Mouse (Mus musculus): ENCODE data around the gene Psme4. TPM values are rescaled to one million over a fixed set of nuclear protein-coding genes. Genes with fewer than 3 reads are reported as not detected.

Gene Psme4
- polyA plus RNA-seq, 1 experiment: 19.7 TPM

DNA sequence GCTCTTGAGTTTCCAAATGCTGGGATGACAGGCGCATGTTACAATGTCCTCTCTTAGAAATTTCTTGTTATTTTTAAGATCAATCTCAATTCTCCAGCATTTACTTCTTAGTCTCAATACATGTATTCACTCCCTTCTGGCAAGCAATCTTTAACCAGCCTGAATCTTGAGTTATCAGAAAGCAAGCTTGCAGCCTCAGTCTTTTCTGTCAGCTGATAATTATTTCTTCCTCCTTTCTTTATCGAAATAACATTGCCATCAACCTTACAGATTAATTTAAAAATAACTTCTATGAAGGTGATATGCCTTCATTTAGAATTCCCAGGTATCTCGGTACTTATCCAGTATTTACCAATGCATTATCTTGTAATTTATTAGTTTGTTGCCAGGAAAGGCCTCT lies 709 bp upstream of the Psme4 start:
- Histone ChIP-seq H3K27ac (ENCODE audit: insufficient read depth, low read depth, low read length) (no peak overlapping the region), H3K4me1 (ENCODE audit: control insufficient read depth, insufficient read depth, low read length) (peaks cover 9% of the 10 kb centered on the region), H3K36me3 (ENCODE audit: control insufficient read depth, insufficient read depth, low read length) (no peaks in the 10 kb centered on the region), H3K4me3 (ENCODE audit: insufficient read depth, low read depth, low read length) (no peak overlapping the region), H3K27me3 (replicated peaks; ENCODE audit: control insufficient read depth, insufficient read depth, low read length) (no peaks in the 10 kb centered on the region)
- no peak for DNase-seq
- WGBS: 73% methylated on average over 3 of the region's 3 CpGs
- TF ChIP-seq POLR2A (IDR thresholded peaks at IDR 0.05; ENCODE audit: low read depth, low read length): no peak
- no peak for TF ChIP-seq CTCF (conservative IDR thresholded peaks at IDR 0.05; ENCODE audit: insufficient read depth, insufficient read length, low read depth, low read length)

DNA sequence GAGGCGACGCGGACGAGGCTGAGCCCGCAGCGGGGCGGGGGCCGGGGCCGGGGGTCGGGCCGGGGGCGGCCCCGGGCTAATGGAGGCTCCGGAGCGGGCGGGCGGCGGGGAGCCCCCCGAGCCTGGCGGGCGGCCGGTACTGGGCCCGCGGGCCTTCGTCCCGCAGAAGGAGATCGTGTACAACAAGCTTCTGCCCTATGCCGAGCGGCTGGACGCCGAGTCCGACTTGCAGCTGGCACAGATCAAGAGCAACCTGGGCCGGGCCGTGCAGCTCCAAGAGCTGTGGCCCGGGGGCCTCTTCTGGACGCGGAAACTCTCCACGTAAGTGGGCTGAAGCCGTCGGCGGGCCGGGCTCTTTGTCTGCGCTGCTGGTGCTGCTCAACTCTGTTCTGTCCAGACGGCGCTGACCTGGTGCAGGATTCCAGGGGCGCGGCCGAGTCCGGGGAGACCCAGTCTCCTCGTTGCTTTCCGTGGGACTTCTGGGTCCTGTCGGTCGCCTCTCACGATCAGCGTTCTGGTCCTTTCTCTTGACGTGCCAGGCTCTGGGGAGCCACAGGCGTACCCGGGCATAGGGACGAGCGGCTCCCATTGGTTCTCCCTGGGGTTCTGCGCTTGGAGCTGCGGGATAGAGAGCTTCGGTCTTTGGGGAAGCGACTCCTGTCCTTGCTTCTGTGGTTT lies 517 bp downstream of the Psme4 start:
- DNase-seq: peak; percentile 63
- Histone ChIP-seq H3K27ac (ENCODE audit: insufficient read depth, low read depth, low read length) (peak overlapping the region; percentile 53), H3K4me1 (ENCODE audit: control insufficient read depth, insufficient read depth, low read length) (peaks cover 9% of the 10 kb centered on the region), H3K4me3 (ENCODE audit: insufficient read depth, low read depth, low read length) (peak overlapping the region; percentile 64), H3K36me3 (ENCODE audit: control insufficient read depth, insufficient read depth, low read length) (no peaks in the 10 kb centered on the region), H3K27me3 (replicated peaks; ENCODE audit: control insufficient read depth, insufficient read depth, low read length) (no peaks in the 10 kb centered on the region)
- TF ChIP-seq CTCF (conservative IDR thresholded peaks at IDR 0.05; ENCODE audit: insufficient read depth, insufficient read length, low read depth, low read length) (no peak), POLR2A (IDR thresholded peaks at IDR 0.05; ENCODE audit: low read depth, low read length) (no peak)
- under 1% methylated on average over 56 of the region's 64 CpGs for WGBS

GRCm38 (mm10) chr11:30772777-30773417 lies 1.4 kb downstream of the Psme4 start:
- H3K36me3 ChIP-seq (ENCODE audit: control insufficient read depth, insufficient read depth, low read length): no peaks in the 10 kb centered on the region
- peak overlapping the region; percentile 64 for H3K4me3 ChIP-seq (ENCODE audit: insufficient read depth, low read depth, low read length)
- DNase-seq: peak; percentile 33
- H3K27me3 ChIP-seq (replicated peaks; ENCODE audit: control insufficient read depth, insufficient read depth, low read length): no peaks in the 10 kb centered on the region
- no peak for TF ChIP-seq CTCF (conservative IDR thresholded peaks at IDR 0.05; ENCODE audit: insufficient read depth, insufficient read length, low read depth, low read length)
- TF ChIP-seq POLR2A (IDR thresholded peaks at IDR 0.05; ENCODE audit: low read depth, low read length): no peak
- 4% methylated on average over 21 of the region's 21 CpGs for WGBS
- peaks cover 9% of the 10 kb centered on the region for H3K4me1 ChIP-seq (ENCODE audit: control insufficient read depth, insufficient read depth, low read length)
- peak overlapping the region; percentile 53 for H3K27ac ChIP-seq (ENCODE audit: insufficient read depth, low read depth, low read length)

DNA sequence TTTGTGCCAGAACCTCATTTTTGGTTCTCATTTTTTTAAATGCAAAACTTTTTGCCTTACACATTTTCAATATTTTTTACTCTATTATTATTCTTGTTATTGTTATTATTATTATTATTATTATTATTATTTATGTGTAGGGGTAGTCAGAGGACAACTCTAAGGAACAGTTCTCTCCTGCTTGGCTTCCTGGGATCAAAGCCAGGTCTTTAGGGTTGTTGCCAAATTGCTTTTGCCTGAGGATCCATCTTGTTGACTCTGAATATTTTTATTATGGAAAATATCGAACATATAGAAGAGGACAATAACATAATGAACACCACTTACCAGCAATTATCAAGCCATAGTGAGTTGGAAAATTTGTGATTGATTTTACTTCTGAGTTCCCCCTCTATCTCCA lies 3.1 kb downstream of the Psme4 start:
- DNase-seq: peak; percentile 43
- TF ChIP-seq CTCF (conservative IDR thresholded peaks at IDR 0.05; ENCODE audit: insufficient read depth, insufficient read length, low read depth, low read length): no peak
- TF ChIP-seq POLR2A (IDR thresholded peaks at IDR 0.05; ENCODE audit: low read depth, low read length): no peak
- peaks cover 13% of the 10 kb centered on the region for H3K4me1 ChIP-seq (ENCODE audit: control insufficient read depth, insufficient read depth, low read length)
- 30% methylated on average over 1 of the region's 1 CpGs for WGBS
- H3K27me3 ChIP-seq (replicated peaks; ENCODE audit: control insufficient read depth, insufficient read depth, low read length): no peaks in the 10 kb centered on the region
- no peak overlapping the region for H3K27ac ChIP-seq (ENCODE audit: insufficient read depth, low read depth, low read length)
- H3K36me3 ChIP-seq (ENCODE audit: control insufficient read depth, insufficient read depth, low read length): no peaks in the 10 kb centered on the region
- no peak overlapping the region for H3K4me3 ChIP-seq (ENCODE audit: insufficient read depth, low read depth, low read length)

DNA sequence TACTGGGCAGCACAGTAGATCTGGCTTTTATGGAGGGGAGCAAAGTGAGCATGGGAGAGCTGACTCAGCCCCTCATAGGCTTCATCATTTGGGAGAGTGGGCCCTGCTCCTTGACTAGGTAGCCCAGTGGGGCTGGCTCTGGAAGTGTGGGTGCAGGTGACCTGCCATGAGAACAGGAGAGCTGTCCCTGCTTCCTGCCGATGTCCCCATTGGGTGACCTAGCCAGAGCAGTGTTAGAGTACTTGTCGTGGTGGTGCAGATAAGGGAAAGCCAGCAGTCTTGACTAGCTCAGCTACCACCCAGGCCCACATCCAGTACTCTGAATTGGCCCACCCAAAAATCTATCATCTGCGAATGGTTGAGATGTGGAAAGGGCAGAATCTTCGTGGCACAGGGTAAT lies 6.0 kb downstream of the Psme4 start:
- DNase-seq: no peak
- TF ChIP-seq CTCF (conservative IDR thresholded peaks at IDR 0.05; ENCODE audit: insufficient read depth, insufficient read length, low read depth, low read length) (no peak), POLR2A (IDR thresholded peaks at IDR 0.05; ENCODE audit: low read depth, low read length) (no peak)
- H3K36me3 ChIP-seq (ENCODE audit: control insufficient read depth, insufficient read depth, low read length): no peaks in the 10 kb centered on the region
- no peaks in the 10 kb centered on the region for H3K27me3 ChIP-seq (replicated peaks; ENCODE audit: control insufficient read depth, insufficient read depth, low read length)
- H3K4me3 ChIP-seq (ENCODE audit: insufficient read depth, low read depth, low read length): no peak overlapping the region
- H3K27ac ChIP-seq (ENCODE audit: insufficient read depth, low read depth, low read length): no peak overlapping the region
- 81% methylated on average over 4 of the region's 4 CpGs for WGBS
- H3K4me1 ChIP-seq (ENCODE audit: control insufficient read depth, insufficient read depth, low read length): peaks cover 13% of the 10 kb centered on the region

GRCm38 (mm10) chr11:30780893-30781292 lies 9.4 kb downstream of the Psme4 start:
- WGBS: 56% methylated on average over 2 of the region's 2 CpGs
- Histone ChIP-seq H3K4me1 (ENCODE audit: control insufficient read depth, insufficient read depth, low read length) (peaks cover 3% of the 10 kb centered on the region; the same call in 1 of the 2 replicates), H3K36me3 (ENCODE audit: control insufficient read depth, insufficient read depth, low read length) (no peaks in the 10 kb centered on the region), H3K4me3 (ENCODE audit: insufficient read depth, low read depth, low read length) (no peak overlapping the region), H3K27ac (ENCODE audit: insufficient read depth, low read depth, low read length) (no peak overlapping the region), H3K27me3 (replicated peaks; ENCODE audit: control insufficient read depth, insufficient read depth, low read length) (no peaks in the 10 kb centered on the region)
- no peak for TF ChIP-seq CTCF (conservative IDR thresholded peaks at IDR 0.05; ENCODE audit: insufficient read depth, insufficient read length, low read depth, low read length)
- TF ChIP-seq POLR2A (IDR thresholded peaks at IDR 0.05; ENCODE audit: low read depth, low read length): no peak
- DNase-seq: no peak

GRCm38 (mm10) chr11:30781612-30782011 lies 10.1 kb downstream of the Psme4 start:
- H3K27me3 ChIP-seq (replicated peaks; ENCODE audit: control insufficient read depth, insufficient read depth, low read length): no peaks in the 10 kb centered on the region
- WGBS: 60% methylated on average over 1 of the region's 1 CpGs
- peaks cover 7% of the 10 kb centered on the region; the same call in 1 of the 2 replicates for H3K4me1 ChIP-seq (ENCODE audit: control insufficient read depth, insufficient read depth, low read length)
- H3K27ac ChIP-seq (ENCODE audit: insufficient read depth, low read depth, low read length): no peak overlapping the region
- H3K4me3 ChIP-seq (ENCODE audit: insufficient read depth, low read depth, low read length): no peak overlapping the region
- H3K36me3 ChIP-seq (ENCODE audit: control insufficient read depth, insufficient read depth, low read length): no peaks in the 10 kb centered on the region
- no peak for DNase-seq
- TF ChIP-seq CTCF (conservative IDR thresholded peaks at IDR 0.05; ENCODE audit: insufficient read depth, insufficient read length, low read depth, low read length) (no peak), POLR2A (IDR thresholded peaks at IDR 0.05; ENCODE audit: low read depth, low read length) (no peak)
